Mouse (Mus musculus): Measurements from ENCODE around the gene Gm48552.

DNA sequence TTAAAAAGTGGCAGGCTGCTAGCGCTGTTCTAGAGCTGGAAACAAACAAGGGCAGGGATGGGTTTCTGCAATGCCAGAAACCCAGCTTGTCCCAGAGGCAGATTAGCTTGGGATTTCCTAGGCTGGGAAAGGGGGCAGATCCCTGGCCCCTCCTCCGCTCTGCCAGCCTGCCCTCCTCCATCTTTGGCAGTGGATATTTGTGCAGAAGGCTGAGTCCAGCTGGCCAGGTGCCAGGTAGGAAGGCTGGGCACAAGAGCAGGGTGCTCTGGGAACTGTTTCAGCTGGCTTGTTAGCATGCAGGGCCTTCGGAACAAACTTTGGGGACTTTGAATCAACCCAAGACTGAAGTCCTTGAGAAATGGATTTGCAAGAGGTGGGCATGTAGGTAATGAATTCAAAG is 46.6 kb downstream of the Gm48552 start:
- TF ChIP-seq CTCF (IDR thresholded peaks at IDR 0.05; ENCODE audit: extremely low read depth, insufficient read depth, low read length) (no peak), POLR2A (IDR thresholded peaks at IDR 0.05; ENCODE audit: extremely low read depth, insufficient read depth, low read length) (no peak)

Data from cortical plate, adult 2 months (tissue).